Mouse (Mus musculus): ENCODE data around the gene Fstl4.

The Fstl4 gene

DNA sequence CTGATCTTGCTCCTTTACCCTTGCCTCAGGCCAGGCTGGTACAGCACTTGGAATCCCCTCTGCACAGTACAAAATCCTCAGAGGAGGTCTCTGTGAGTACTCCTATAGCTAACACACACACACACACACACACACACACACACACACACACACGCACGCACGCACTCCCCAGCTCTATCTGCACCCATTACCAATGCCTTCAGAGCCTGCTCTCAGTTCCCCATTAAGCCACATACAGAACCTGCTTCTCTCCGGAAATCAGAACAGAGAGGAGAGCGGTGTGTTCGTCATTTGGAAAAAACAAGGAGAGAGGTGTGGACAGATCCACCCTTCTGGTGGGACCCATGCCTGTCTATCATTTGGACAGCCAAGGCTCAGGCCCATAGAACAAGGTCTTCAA is 333.4 kb downstream of the Fstl4 start:
- no peak for DNase-seq

DNA sequence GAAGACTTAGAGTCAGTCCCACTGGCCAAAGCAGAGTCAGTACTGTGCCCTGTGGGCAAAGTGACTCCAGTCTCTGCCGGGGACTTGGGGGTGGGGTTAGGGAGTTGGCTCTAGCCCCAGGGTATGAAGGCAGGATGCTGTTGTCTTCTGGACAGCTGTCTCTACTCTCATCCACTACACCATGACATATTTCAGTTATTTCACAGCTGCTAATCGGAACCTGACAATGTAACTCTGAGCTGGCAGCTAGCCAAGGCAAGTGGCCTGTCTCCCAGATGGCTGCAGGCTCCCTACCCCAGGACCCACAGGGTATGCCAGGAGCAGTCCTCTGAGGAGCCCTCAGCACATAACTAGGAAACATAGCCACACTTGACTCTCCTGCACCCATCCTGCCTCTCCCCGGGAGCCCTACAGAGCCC is 334.4 kb downstream of the Fstl4 start:
- no peak for DNase-seq

DNA sequence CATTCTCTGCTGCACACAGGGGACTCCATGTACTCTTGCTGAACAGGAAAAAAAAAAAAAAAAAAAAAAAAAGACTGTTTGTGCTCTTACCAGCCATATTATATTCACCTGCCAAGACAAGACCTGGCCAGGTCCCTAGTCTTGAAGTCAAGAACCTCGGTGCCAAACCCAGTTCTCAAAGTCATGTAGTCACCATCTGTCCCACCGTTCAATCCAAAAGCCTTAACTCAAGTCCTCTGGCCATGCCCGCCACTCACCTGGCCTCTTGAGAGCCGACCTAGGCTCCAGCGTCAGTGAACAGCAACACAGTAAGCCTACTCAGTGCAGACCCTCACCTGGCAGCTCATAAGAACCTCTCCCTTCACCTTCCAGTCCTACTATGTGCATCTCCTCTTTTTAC is 334.9 kb downstream of the Fstl4 start:
- DNase-seq, result no peak

DNA sequence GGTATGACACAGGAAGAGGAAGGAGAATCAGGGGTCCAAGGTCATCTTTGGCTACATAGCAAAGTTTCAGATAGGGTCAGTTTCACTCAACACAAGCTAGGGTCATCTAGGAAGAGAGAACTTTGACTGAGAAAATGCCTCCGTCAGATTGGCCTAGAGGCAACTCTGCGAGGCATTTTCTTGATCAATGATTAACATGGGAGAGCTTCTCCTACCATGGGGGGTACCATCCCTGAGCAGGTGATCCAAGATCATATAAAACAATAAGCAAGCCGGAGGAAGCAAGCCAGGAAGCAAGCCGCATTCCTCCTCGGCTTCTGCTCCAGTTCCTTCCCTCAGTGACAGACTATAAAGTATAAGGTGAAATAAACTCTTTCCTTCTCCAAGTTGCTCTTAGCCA is 337.3 kb downstream of the Fstl4 start:
- peak; percentile 39 to 56 for DNase-seq

- DNase-seq, result peak; percentile 55 to 61
Measured at GRCm38 (mm10) chr11:53103601-53104325, 339.3 kb downstream of the Fstl4 start.

DNA sequence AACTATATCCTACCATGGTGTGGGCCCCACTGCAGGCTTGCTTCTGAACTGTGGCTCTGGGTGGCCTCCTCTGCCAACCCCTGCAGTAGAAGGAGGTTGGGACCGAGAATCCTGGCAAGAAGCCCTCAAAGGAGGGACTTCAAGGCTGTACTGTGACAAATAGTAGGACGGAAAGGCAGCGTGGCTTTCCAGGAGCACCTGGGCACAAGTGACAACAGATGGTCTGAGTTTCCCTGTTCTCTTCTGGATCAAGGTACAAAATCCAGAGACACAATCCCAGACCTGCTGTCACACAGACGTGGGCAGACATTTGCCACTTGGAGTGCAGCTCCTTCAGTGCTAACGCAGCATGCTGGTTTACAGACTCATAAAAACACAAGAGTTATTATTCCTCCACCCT is 343.3 kb downstream of the Fstl4 start:
- no peak for DNase-seq

DNA sequence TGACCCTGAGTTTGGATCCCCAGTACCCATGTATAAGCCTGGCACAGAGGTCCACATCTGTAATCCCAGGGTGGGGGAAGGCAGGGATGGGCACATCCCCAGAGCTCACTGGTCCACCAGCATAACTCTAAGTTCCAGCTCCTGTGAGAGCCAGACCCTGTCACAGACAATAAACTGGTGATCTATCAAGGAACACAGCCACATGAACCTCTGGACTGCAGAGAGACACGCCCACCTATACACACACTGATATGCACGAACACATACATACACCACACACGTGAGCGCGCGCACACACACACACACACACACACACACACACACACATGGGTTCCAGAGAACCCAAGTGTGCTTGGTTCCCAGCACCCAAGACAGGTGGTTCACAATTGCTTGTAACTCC is 344.4 kb downstream of the Fstl4 start:
- DNase-seq, result no peak

- DNase-seq, result peak; percentile 71 to 74
Measured at GRCm38 (mm10) chr11:53109701-53110467, 345.4 kb downstream of the Fstl4 start.

GRCm38 (mm10) chr11:53115711-53116110 is 351.3 kb downstream of the Fstl4 start:
- DNase-seq, result no peak

- DNase-seq, result no peak
Measured at GRCm38 (mm10) chr11:53116356-53116755, 351.9 kb downstream of the Fstl4 start.

GRCm38 (mm10) chr11:53118226-53118965 is 354.0 kb downstream of the Fstl4 start:
- DNase-seq, result peak in 1 of 2 experiments; percentile 37

DNA sequence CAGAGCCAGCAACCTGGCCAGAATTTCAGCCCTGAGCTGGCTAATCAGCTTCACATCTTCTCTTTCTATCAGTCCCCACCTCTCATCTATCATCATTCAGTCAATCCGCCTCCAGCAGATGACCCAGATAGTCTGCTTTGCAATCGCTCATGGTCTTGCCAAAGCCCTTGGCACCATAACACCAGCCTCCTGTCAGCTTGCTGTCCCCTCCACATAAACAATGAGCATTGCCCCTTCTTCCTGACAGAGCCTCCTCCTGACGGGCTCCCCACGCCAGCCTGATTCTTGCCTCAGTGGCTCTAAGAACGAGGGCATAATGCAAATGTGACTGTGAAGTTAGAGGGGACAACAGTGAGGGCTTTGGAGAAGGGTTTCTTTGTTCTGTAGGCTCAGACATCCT is 355.5 kb downstream of the Fstl4 start:
- DNase-seq, result no peak

- DNase-seq, result peak; percentile 59 to 85
Measured at GRCm38 (mm10) chr11:53121208-53121607, 356.8 kb downstream of the Fstl4 start.

DNA sequence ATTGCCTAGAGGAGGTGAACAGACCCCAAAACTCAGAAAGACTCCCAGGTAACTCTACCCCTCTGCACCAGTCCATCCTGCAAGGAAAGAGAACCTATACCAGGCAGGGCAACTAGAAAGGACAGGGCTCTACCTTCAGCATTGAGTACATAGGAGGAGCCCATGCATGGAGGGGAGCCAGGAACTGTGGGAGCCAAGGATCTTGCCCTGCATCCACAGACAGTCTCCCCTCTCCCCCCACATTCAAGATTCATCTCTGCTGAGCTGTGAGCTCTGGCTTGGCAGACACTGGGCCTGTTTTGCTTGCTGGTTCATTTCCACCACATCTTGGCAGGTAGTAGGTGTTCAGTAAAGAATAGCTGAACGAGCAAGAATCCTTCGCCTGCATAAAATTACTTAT is 360.4 kb downstream of the Fstl4 start:
- DNase-seq, result no peak

- no peak for DNase-seq
Measured at GRCm38 (mm10) chr11:53126660-53127059, 362.2 kb downstream of the Fstl4 start.

GRCm38 (mm10) chr11:53128661-53129060 is 364.2 kb downstream of the Fstl4 start:
- DNase-seq, result no peak

DNA sequence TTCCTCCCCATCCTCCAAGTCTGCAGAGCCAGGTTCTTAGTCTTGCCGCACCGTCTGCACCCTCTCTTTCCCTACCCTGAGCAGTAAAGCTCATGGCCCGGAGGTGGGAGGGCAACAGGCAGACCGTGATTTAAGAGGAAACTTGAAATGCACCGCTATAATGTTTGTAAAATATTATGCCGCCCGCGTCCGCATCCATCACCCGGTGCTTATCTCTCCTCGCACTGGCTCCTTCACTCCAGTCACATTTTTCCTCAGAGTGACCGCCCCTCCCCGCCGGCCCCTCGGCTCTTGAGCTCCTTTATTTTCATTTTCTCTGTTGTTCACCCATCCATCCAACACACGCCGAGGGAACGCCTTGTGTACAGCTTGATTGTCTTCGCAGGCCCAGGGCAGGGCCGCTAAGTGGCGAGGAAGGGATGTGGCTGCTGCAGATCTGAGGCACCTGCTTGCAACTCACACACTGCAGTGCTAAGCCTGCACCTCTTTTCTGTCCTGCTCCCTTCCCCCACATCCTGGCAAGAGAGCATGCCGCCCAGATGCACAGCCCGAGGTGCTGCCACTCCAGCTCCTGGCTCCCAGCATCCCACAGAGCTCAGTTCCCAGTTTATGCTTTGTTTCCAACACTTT is 368.1 kb downstream of the Fstl4 start:
- no peak for DNase-seq

DNA sequence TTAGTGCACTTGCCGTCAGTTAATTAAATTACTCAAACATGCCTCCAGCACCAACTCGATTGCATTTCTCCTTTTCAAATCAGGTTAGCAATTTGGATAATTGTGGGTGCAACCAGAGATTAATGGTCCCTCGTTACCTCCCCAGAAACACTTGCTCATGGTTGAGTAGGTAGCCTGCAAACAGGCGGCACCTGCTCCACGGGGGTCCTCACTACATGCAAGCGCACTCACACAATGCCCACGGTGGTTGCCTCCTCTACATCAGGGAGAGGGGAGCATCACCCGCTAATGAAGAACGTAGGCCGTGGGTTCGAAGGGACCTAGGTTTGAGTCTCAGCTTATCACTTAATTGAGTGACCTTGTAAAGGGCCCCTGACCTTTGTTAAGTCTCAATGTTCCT is 371.9 kb downstream of the Fstl4 start:
- DNase-seq, result no peak

- DNase-seq, result no peak
Measured at GRCm38 (mm10) chr11:53137381-53137780, 372.9 kb downstream of the Fstl4 start.

DNA sequence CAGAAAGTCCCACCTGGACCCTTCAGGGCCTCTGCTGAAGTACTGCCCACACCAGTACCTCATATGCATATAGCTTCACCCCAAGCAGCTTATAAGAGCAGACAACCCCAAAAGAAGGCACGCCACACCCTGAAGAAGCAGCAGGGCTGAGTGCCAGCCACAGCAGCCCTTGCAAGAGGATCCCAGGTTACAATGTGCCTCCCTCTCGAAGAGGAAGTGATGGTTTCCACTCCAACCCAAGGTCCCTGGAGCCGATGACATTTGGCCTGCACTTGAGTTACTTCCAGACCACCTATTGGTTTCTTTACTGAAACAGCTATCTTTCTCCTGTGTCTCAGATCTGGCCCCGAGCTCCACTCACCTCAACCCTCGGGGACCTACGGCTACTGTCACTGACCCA is 373.8 kb downstream of the Fstl4 start:
- no peak for DNase-seq

DNA sequence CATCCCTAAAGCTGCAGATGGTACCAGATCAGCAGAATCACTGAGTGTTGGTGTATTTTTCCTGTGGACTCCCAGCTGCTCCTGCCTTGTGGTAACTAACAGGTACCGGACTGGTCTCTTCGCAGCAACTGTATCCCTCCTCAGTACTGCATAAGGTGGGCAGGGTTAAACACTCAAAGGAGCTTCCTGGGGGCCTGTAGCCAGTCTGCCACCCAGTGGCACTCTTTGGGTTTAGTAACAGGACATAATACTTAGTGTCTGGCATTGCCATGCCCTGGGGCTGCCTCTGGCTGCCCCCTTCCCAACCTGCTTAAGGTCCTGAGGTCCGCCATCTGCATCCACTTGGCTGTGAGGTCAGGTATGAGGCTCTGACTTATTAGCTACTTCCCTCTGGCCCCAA is 375.2 kb downstream of the Fstl4 start:
- DNase-seq, result no peak

- no peak for DNase-seq
Measured at GRCm38 (mm10) chr11:53140196-53140595, 375.8 kb downstream of the Fstl4 start.

DNA sequence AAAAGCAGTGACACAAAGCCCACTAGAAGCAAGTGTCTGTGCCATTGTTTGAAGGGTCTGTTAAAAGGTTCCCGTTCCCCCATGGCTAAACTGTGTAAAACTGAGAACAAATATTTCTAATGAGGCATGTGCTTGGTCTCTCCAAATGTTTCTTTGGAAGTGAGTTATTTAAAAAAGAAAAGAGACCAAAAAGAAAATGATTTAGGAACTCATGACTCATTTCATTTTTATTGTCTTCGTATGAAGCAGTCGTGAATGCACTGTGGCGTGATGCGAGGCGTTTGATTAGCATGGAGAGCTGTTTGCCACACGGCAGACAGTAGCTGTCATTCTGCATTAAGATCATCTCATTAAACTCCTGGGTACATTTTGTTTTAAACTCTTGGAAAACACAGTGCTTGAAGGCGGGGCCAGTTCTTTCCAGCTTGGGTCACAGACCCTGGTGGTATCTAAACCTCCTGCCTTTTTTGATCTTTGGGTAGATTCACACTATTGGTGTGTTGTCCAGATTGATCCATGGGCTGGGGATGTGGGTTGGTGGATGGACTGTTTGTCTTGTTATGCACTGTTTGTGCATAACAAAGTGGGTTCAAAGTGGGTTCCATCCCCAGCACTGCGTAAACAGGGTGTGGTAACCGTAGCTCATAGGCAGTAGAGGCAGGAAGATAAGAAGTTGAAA is 376.4 kb downstream of the Fstl4 start:
- DNase-seq, result no peak

Measured in kidney, adult 8-10 months (tissue).